Mouse (Mus musculus): ENCODE results near the gene Rab6a.

The Rab6a gene

DNA sequence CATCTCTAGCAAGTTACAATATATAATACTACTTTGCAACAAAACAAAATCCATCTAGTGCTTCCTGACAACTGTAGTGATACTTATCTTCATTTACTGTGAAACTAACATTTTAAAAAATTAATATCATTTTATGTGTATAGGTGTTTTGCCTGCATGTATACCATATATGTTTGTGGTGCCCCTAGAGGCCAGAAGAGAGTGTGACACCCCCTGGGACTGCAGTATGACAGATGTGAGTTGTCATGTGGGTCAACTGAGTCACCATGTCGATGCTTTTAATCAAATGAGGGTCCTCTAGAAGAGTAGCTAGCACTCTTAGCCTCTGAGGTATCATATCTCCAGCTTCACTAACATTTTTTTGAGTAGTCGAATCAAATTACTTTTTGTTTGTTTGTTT is 15.1 kb downstream of the Rab6a start:
- DNase-seq (ENCODE audit: low read depth, low spot score) = no peak

DNA sequence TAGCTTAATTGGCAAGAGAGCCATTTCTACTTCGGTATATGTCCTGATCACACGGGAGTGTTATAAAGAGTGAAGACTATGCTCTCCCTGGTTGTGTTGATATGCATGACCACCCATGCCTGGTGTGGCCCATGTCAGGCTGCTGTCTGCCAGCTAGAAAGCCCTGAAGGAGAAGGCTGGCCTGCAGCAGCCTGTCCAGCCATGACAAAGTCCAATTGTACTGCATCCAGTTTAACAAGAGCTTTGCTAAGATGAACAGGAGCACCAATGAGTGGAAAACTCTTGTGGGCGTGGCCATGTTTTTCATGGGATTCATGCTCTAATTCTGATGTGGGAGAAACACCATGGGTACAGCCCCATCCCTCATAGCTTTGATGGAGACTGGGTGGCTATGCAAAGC is 17.3 kb downstream of the Rab6a start:
- no peak for DNase-seq (ENCODE audit: low read depth, low spot score)

GRCm38 (mm10) chr7:100637657-100638056 is 30.4 kb downstream of the Rab6a start:
- DNase-seq (ENCODE audit: low read depth, low spot score) = peak; percentile 61

GRCm38 (mm10) chr7:100642413-100642812 is 35.2 kb downstream of the Rab6a start:
- DNase-seq (ENCODE audit: low read depth, low spot score) = no peak

DNA sequence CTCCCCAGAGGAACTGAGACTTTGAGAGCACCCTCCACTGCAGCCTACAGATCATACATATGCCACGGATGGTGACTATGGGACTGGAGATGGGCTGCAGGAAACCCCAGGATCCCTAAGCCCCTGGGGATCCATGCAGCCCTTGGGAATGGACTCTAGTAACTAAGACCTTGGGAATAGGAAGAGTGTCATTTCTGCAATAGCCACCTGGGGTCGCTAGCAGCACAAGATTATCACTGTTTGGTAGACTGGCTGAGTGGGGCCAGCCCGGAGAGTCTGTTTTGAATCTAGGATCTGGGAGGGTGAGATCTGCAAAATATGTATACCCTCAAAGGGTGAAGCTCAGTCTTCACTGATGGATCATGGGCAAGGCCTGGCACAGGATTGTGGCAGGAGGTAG is 37.9 kb downstream of the Rab6a start:
- DNase-seq (ENCODE audit: low read depth, low spot score) = peak; percentile 73

DNA sequence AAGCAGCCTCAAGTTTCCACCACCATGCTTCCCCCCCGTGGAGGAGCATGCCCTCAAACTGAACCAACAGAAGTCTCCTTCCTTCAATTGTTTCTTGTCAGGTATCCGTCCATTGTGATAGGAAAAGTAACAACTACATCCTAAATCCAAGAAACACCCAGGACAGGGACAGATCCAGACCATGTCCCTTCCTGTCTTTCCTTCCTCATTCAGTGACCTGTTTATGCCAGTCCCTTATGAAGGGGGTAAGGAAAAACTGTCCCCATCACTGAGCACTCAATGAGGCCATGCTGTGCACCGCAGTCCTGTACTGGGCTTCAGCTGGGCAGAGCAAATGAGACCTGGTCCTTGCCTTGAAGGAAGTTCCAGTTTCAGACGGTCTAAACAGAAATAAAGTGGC is 41.9 kb downstream of the Rab6a start:
- no peak for DNase-seq (ENCODE audit: low read depth, low spot score)

DNA sequence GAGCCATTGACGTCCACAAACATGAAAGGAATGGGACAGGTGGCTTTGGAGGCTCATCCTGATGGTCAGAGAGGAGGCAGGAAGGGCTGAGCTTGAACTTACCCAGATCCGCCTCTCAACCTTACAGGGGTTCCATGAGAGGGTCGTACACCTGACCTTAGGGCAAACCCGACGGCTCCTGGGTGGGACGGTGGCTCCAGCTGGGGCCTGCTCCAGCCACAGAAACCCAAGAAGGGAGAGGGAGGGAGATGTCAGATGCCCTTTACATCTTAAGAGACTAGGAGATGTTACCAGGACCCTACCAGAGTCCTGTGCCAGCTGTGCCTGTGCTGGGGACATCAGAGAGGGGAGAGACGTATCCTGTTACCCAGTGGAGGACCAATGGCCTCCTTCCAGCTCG is 42.6 kb downstream of the Rab6a start:
- DNase-seq (ENCODE audit: low read depth, low spot score) = no peak

DNA sequence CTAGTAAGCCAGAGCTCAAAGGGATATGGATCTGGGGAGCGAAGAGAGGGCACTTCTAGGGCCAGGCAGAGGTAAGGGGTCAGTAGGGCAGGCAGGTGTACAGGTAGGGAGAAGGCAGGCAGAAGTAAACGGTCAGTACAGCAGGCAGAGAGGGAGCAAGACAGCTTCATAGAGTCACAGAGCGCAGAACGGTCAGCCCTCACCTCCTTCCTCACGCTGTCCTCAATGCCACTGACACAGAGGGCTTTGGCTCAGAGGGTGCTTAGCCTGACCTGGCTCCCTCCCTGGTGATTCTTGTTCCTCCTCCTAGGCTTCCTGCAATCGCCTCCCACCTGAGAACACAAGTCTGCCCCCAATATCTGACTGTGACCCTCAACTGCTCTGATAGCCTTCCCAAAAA is 43.2 kb downstream of the Rab6a start:
- DNase-seq (ENCODE audit: low read depth, low spot score) = no peak

DNA sequence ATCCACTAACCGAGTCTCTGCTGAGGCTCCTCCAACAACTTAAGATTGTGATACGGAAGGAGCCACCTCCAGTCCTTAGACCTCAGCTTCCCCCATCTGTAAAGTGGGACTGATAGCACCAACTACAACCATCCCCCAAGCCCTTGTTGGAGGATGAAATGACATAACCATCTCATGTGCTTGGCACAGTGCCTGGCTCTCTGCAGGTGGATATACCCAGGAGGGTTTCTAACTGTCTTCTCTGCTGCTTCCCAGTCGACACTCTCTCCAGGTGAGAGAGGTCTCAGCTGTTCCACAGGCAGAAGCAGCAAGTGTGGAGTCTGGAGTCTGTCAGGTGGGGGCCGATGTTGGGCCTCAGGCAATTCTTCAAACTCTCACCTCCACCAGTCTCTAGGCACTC is 43.8 kb downstream of the Rab6a start:
- no peak for DNase-seq (ENCODE audit: low read depth, low spot score)

GRCm38 (mm10) chr7:100653480-100654266 is 46.5 kb downstream of the Rab6a start:
- no peak for DNase-seq (ENCODE audit: low read depth, low spot score)

GRCm38 (mm10) chr7:100654441-100654840 is 47.2 kb downstream of the Rab6a start:
- DNase-seq (ENCODE audit: low read depth, low spot score) = no peak

- no peak for DNase-seq (ENCODE audit: low read depth, low spot score)
These were observed 49.5 kb downstream of the Rab6a start for GRCm38 (mm10) chr7:100656739-100657138.

DNA sequence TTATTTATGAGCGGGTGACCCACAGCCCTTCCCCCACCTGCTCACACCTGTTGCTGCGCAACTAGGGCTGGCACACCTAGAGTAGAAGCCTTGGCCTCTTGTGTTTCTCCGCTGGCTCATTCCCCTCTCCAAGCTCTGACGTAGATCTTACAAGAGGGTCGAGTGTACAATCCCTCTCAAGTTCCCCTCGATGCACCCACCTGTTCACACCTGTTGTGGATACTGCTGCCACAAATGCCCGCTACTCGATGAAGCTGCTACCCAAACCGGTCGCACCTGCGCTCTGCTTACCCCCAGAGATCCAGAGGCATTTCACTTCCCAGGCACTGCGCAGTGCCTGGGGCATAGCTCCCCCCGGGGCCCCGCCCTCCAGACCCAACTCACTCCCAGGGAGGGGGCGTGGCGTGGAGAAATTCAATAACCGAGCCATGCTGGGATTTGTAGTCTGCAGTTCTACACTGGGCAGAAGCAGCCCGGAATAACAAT is 50.9 kb downstream of the Rab6a start:
- DNase-seq (ENCODE audit: low read depth, low spot score) = peak; percentile 77

DNA sequence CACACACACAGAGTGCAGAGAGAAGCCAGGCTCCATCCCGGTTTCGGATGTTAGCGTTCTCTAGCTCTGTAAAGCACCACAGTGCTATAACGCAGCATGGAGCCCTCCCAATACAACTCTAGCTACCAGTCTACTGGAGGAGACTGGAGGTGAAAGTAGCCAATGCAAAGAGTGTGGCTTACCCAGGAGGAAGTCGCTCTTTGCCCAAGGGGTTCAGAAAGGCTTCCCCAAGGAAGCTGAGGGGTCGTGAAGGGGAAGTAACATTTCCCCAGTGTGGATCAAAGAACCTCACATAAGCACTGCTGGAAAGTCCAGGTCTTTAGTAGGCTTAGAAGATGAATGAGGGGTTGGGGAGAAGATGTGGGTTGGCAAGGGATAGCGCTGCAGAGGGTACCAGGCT is 54.1 kb downstream of the Rab6a start:
- DNase-seq (ENCODE audit: low read depth, low spot score) = no peak

DNA sequence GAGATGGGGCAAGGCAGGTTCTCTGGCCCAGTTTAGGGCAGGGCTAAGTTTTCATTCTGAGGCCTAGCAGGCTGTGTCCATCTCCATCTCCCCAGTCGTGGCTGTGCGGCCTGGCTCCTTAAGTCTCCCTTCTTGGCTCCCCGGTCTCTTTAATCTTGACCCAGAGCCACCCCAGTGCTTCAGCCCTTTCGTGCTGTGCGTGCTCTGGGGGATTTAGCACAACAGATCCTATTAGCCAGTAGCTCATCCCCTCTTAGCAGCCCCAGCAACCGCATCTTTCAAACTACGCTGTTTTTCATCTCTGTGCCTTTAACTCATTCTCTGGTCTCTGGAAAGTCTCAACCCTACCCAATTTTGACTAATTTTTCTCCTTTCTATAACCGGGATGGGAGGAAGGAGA is 55.0 kb downstream of the Rab6a start, which contains the start of gene Plekhb1:
Plekhb1 (minus strand) TSS at position 184 of the 400 bp plus-strand sequence.
- no peak for DNase-seq (ENCODE audit: low read depth, low spot score)

GRCm38 (mm10) chr7:100663190-100663589 is 56.0 kb downstream of the Rab6a start:
- DNase-seq (ENCODE audit: low read depth, low spot score) = peak; percentile 96

- DNase-seq (ENCODE audit: low read depth, low spot score) = no peak
These were observed 56.6 kb downstream of the Rab6a start for GRCm38 (mm10) chr7:100663729-100664304.

- DNase-seq (ENCODE audit: low read depth, low spot score) = no peak
These were observed 63.4 kb downstream of the Rab6a start for GRCm38 (mm10) chr7:100670646-100671045.

GRCm38 (mm10) chr7:100673452-100673851 is 66.2 kb downstream of the Rab6a start:
- DNase-seq (ENCODE audit: low read depth, low spot score) = peak; percentile 38

- no peak for DNase-seq (ENCODE audit: low read depth, low spot score)
These were observed 67.7 kb downstream of the Rab6a start for GRCm38 (mm10) chr7:100674941-100675340.

DNA sequence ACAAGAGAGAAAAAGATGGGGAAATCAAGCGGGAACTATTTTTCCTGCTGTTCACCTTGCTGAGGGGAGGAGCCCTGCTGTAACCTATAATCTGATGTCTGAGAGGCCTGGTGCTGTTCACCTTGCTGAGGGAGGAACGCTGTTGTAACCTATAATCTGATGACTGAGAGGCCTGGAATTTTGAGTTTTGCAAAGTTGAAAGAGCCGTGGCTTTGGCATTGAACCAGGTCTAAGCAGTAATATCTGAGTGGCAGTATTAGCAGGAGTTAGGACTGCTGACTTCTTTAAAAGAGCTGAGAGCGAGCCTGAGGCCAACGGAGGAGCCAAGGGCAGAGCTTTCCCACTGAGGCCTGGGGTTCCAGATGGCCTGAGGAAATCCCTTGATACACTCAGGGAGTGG is 70.8 kb downstream of the Rab6a start:
- DNase-seq (ENCODE audit: low read depth, low spot score) = no peak

DNA sequence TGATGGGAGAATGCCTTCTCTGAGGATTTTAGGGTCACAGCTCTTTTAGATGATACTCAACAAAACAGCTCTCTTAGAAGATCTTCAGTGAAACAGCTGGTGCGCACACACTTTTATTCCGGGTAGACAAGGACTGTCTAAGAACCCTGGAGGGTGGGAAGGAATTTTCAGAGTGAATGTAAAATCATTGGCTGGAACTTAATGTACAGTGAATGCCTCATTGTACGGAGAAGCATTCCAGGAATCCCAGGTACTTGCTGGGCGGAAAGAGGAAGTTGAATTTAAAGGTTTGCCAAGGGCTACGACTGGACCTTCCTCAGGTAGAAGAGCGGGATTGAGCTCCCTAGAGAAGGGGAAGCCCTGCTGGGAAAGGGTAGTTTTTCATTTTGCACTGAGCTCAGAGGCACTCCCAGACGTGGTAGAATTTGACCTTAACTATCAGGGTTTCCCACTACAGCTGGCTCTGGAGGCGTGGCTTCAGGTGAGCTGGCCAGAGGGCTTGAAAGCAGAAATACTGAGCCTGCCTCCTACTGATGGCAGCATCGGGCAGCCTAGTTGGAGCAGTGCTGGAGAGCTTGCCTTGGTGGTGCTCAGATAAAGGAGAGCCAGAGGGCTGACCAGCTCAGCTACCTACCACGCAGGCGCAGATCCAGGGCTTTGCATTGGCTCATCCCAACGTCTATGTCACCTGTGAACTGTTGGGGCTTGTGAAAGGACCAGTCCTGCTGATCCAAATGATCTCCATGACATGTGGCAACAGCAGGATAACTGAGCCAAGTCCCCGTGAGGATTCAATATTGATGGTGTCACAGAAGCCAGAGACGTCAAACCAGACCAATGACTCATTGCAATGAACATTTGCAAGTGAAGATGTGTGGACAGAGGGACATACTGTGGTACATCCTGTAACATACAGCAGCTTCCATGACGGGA is 72.0 kb downstream of the Rab6a start:
- peak; percentile 42 for DNase-seq (ENCODE audit: low read depth, low spot score)

All from ES-CJ7 (cell line).